In genomic region chr9:65629025-65629766, GRCm38 (mm10) we compare ENCODE assay signal across 8 mouse cellular contexts. TPM values are rescaled to one million over a fixed set of nuclear protein-coding genes. Genes with fewer than 3 reads are reported as not detected.
DNase-seq lines count a peak whose midpoint lies in the region; ATAC-seq lines count a peak whose summit lies in the region.

Gene Rbpms2 (plus strand): TSS chr9:65629648.

- peak within 1 kb of the TSS; percentile 70 for H3K27ac ChIP-seq in intestine, embryonic 16.5 days (ENCODE audit: low read length)
- H3K27ac ChIP-seq in liver, embryonic 16.5 days (ENCODE audit: low read length) = peak within 1 kb of the TSS; percentile 31; the same call in 1 of the 2 replicates
- H3K27ac ChIP-seq in neural tube, embryonic 15.5 days (replicated peaks) = peak within 1 kb of the TSS; percentile 28; the same call in 1 of the 2 replicates

- no peaks in the 10 kb centered on the region for H3K9me3 ChIP-seq in intestine, embryonic 16.5 days (ENCODE audit: control insufficient read depth, low read length)
- no peaks in the 10 kb centered on the region for H3K9me3 ChIP-seq in liver, embryonic 16.5 days (replicated peaks; ENCODE audit: control insufficient read depth, low read length)
- H3K9me3 ChIP-seq in neural tube, embryonic 15.5 days (replicated peaks) = no peaks in the 10 kb centered on the region

- DNase-seq in ES-CJ7 (ENCODE audit: low read depth, low spot score) (peak; percentile 78), adipocyte (ENCODE audit: low spot score) (no peak)
- DNase-seq in adrenal gland, postnatal 14 days = peak; percentile 79
- DNase-seq in heart, adult 11 months = peak; percentile 95
- no peak for DNase-seq in right cerebral cortex, postnatal 36 days (ENCODE audit: low spot score in 2 of 2)

- H3K4me3 ChIP-seq in intestine, embryonic 16.5 days (ENCODE audit: low read length) = peak within 1 kb of the TSS; percentile 79
- peak within 1 kb of the TSS; percentile 55 for H3K4me3 ChIP-seq in liver, embryonic 16.5 days (ENCODE audit: low read depth, low read length)
- peak within 1 kb of the TSS; percentile 56 for H3K4me3 ChIP-seq in neural tube, embryonic 15.5 days (replicated peaks)

- peaks cover 14% of the 10 kb centered on the region for H3K4me1 ChIP-seq in intestine, embryonic 16.5 days (ENCODE audit: control insufficient read depth, insufficient read depth, low read length)
- H3K4me1 ChIP-seq in liver, embryonic 16.5 days (ENCODE audit: control insufficient read depth, low read depth, low read length) = peaks cover 5% of the 10 kb centered on the region
- H3K4me1 ChIP-seq in neural tube, embryonic 15.5 days = peaks cover 25% of the 10 kb centered on the region

- WGBS in intestine, embryonic 16.5 days = 2% methylated on average over 39 of the region's 40 CpGs
- WGBS in liver, embryonic 16.5 days (ENCODE audit: insufficient replicate concordance) = 3% methylated on average over 37 of the region's 40 CpGs
- WGBS in neural tube, embryonic 15.5 days = 1% methylated on average over 37 of the region's 40 CpGs

- ATAC-seq in intestine, embryonic 16.5 days = no peak
- no peak for ATAC-seq in liver, embryonic 16.5 days (ENCODE audit: low read depth)
- ATAC-seq in neural tube, embryonic 15.5 days (ENCODE audit: low FRiP score) = no peak

- peak within 1 kb of the TSS; percentile 99 for H3K4me2 ChIP-seq in intestine, embryonic 16.5 days (ENCODE audit: low read depth, low read length)
- peak within 1 kb of the TSS; percentile 73 for H3K4me2 ChIP-seq in liver, embryonic 16.5 days (ENCODE audit: low read depth, low read length)
- H3K4me2 ChIP-seq in neural tube, embryonic 15.5 days = peak within 1 kb of the TSS; percentile 93

- peaks cover 17% of the 10 kb centered on the region for H3K27me3 ChIP-seq in intestine, embryonic 16.5 days (replicated peaks; ENCODE audit: control insufficient read depth, insufficient read depth, low read length)
- H3K27me3 ChIP-seq in liver, embryonic 16.5 days (ENCODE audit: control insufficient read depth, insufficient read depth, low read depth, low read length) = peaks cover 73% of the 10 kb centered on the region
- peaks cover 48% of the 10 kb centered on the region for H3K27me3 ChIP-seq in neural tube, embryonic 15.5 days (replicated peaks)

- H3K36me3 ChIP-seq in intestine, embryonic 16.5 days (ENCODE audit: control insufficient read depth, insufficient read depth, low read length) = no peaks in the 10 kb centered on the region
- no peaks in the 10 kb centered on the region for H3K36me3 ChIP-seq in liver, embryonic 16.5 days (ENCODE audit: control insufficient read depth, insufficient read depth)
- H3K36me3 ChIP-seq in neural tube, embryonic 15.5 days = no peaks in the 10 kb centered on the region

- peak within 1 kb of the TSS; percentile 76 for H3K9ac ChIP-seq in intestine, embryonic 16.5 days (ENCODE audit: low read depth, low read length)
- H3K9ac ChIP-seq in liver, embryonic 16.5 days (ENCODE audit: low read depth, low read length) = peak within 1 kb of the TSS; percentile 31
- H3K9ac ChIP-seq in neural tube, embryonic 15.5 days (replicated peaks) = peak within 1 kb of the TSS; percentile 51

RNA-seq across cellular contexts. Expression of gene Rbpms2, which starts in this region (rescaled TPM):
- total RNA-seq in adrenal gland, postnatal 14 days (2021) = 61.0 and 61.5 TPM in 2 replicates
- 21.2 and 23.1 TPM in 2 replicates for polyA plus RNA-seq in intestine, embryonic 16.5 days (2015; fragmentation: Nextera tagmentation; extraction: Ambion mirVana)
- 11.9 and 14.6 TPM in 2 replicates for polyA plus RNA-seq in liver, embryonic 16.5 days (2015; fragmentation: Nextera tagmentation; extraction: Ambion mirVana)
- polyA plus RNA-seq in neural tube, embryonic 15.5 days (2015; fragmentation: Nextera tagmentation; extraction: Ambion mirVana) = 3.1 and 4.9 TPM in 2 replicates

Comparison
In these comparisons a context has a peak if more than half of its experiments do, and no peak if none do; other contexts are left out.
1. DNase-seq: peak in ES-CJ7 (single experiment), adrenal gland, postnatal 14 days (single experiment) and heart, adult 11 months (single experiment); none in adipocyte (single experiment) and right cerebral cortex, postnatal 36 days (0 of 2).
2. Peak in every context shown above with its lines, with median percentiles within 50 percentile points of each other: H3K27ac ChIP-seq, H3K4me2 ChIP-seq, H3K4me3 ChIP-seq and H3K9ac ChIP-seq.